Mouse (Mus musculus): ENCODE measurements around the gene Thbs2. TPM values are rescaled to one million over a fixed set of nuclear protein-coding genes. Genes with fewer than 3 reads are reported as not detected.

Gene Thbs2
- not detected for polyA plus RNA-seq (2017; shearing (Covaris generic))

DNA sequence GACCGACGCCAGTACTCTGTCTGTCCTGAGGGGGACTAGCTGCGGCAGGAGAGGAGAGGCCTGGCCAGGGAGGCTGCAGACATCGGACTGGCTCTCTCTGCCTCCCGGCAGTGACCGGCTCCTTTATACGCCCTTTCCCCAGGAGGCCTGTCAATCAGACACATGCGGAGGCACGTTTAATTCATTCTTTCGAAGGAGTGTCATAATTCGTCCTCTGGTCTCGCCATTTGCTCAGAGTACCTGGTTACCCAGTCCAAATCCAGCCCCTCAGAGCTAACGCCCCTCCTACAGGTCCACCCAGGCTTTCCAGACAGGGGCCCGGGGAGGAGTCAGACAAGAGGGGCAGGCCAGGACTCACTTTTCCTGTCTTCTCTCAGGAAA, at the start of gene Thbs2:
Gene Thbs2 (minus strand): TSS at position 242 of the 381 bp plus-strand sequence.

Other genes with a start within 250 kb of the Thbs2 start
- gene Wdr27, start 248.9 kb upstream of the Thbs2 start, polyA plus RNA-seq (2017; shearing (Covaris generic)) = 0.91 TPM
- 19.4 TPM for gene 1600012H06Rik, start 248.9 kb upstream of the Thbs2 start, polyA plus RNA-seq (2017; shearing (Covaris generic))